26 mouse cellular contexts compared by ENCODE assay signal in the genomic region with DNA sequence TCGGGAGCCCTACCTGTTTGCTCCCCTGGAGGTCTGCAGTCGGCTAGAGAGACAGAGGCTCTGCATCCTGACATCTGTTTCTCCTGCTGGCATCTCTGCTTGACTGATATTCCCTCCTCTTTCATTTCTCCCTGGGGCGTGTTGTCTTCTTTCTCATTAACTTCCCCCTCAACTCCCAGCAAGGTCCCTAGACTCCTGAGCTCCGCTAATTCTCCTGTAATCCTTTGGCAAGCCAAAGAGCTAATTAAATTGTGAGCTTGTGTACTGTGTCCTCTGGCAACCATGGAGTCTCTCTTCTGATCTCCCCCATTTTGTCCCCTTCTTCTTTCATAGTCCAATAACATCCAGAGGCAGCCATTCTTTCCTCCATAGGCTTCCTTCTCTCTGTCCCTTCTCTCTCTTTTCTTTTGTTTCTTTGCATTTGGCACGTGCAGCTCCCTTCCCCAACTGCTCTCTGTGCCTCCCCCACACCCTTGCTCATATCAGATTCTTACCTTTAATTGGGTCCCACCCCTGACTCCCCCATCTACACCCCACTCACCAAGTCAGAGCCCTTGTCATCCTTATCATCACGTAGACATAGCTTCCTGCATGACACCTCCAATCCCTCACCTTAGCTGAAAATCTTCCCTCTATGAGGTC. TPM values are rescaled to one million over a fixed set of nuclear protein-coding genes. Genes with fewer than 3 reads are reported as not detected.
DNase-seq lines count a peak whose midpoint lies in the region; ATAC-seq lines count a peak whose summit lies in the region.
"Had no signal": no experiment of that assay in that cellular context is flagged by ENCODE, and none has a peak within 500 bp of the region (broad histone marks: within the 10 kb centered on the region; RNA-seq: fewer than 3 reads in every experiment).

No protein-coding gene starts in this region.

- H3K9ac ChIP-seq in hindbrain, embryonic 13.5 days = no peak overlapping the region
- no peak overlapping the region for H3K9ac ChIP-seq in midbrain, embryonic 14.5 days (replicated peaks; ENCODE audit: low read length)
- H3K9ac ChIP-seq in midbrain, embryonic 11.5 days (ENCODE audit: low read length) = no peak overlapping the region
- no peak overlapping the region for H3K9ac ChIP-seq in midbrain, embryonic 15.5 days
- H3K9ac ChIP-seq: limb, embryonic 13.5 days; liver, embryonic 12.5 days; midbrain, embryonic 12.5 days had no signal

- ATAC-seq in hindbrain, embryonic 13.5 days (ENCODE audit: low FRiP score) = no peak
- ATAC-seq in midbrain, embryonic 14.5 days (ENCODE audit: low FRiP score, low TSS enrichment) = 0 out of 2 replicates have a peak, but pooled peaks have one; percentile 31
- ATAC-seq in midbrain, embryonic 11.5 days (ENCODE audit: low FRiP score) = no peak
- ATAC-seq in midbrain, embryonic 15.5 days (replicated peaks) = no peak
- ATAC-seq: activated CD4-positive, CD25-positive, alpha-beta regulatory T cell, adult 4 months; forebrain, embryonic 16.5 days; intestine, embryonic 16.5 days; liver, embryonic 12.5 days had no signal

- no peaks in the 10 kb centered on the region for H3K36me3 ChIP-seq in hindbrain, embryonic 13.5 days
- H3K36me3 ChIP-seq in hindbrain, embryonic 10.5 days = no peaks in the 10 kb centered on the region
- no peaks in the 10 kb centered on the region for H3K36me3 ChIP-seq in midbrain, embryonic 14.5 days (ENCODE audit: control insufficient read depth, insufficient read depth, low read length)
- H3K36me3 ChIP-seq in midbrain, embryonic 11.5 days (ENCODE audit: control insufficient read depth, insufficient read depth, low read length) = no peaks in the 10 kb centered on the region
- H3K36me3 ChIP-seq in midbrain, embryonic 15.5 days (replicated peaks) = no peaks in the 10 kb centered on the region
- H3K36me3 ChIP-seq: G1E; limb, embryonic 13.5 days; liver, embryonic 12.5 days; midbrain, embryonic 12.5 days had no signal

- peak overlapping the region; percentile 60; the same call in 1 of the 2 replicates for H3K27ac ChIP-seq in hindbrain, embryonic 13.5 days
- H3K27ac ChIP-seq in hindbrain, embryonic 10.5 days = no peak overlapping the region
- H3K27ac ChIP-seq in midbrain, embryonic 14.5 days (replicated peaks; ENCODE audit: low read depth, low read length) = 0 out of 2 replicates have a peak overlapping the region, but pooled peaks have one; percentile 6
- H3K27ac ChIP-seq in midbrain, embryonic 11.5 days (ENCODE audit: low read depth, low read length) = no peak overlapping the region
- peak overlapping the region; percentile 55 for H3K27ac ChIP-seq in midbrain, embryonic 15.5 days
- H3K27ac ChIP-seq: limb, embryonic 13.5 days; liver, embryonic 12.5 days; midbrain, embryonic 12.5 days had no signal

- H3K4me1 ChIP-seq in hindbrain, embryonic 13.5 days (replicated peaks) = peaks cover 34% of the 10 kb centered on the region
- H3K4me1 ChIP-seq in hindbrain, embryonic 10.5 days (replicated peaks) = peaks cover 16% of the 10 kb centered on the region
- H3K4me1 ChIP-seq in midbrain, embryonic 14.5 days (ENCODE audit: control insufficient read depth, insufficient read depth, low read length) = peaks cover 12% of the 10 kb centered on the region
- H3K4me1 ChIP-seq in midbrain, embryonic 11.5 days (ENCODE audit: control insufficient read depth, insufficient read depth, low read length) = peaks cover 5% of the 10 kb centered on the region
- peaks cover 26% of the 10 kb centered on the region for H3K4me1 ChIP-seq in midbrain, embryonic 15.5 days

- no peaks in the 10 kb centered on the region for H3K9me3 ChIP-seq in hindbrain, embryonic 13.5 days
- no peaks in the 10 kb centered on the region for H3K9me3 ChIP-seq in hindbrain, embryonic 10.5 days
- no peaks in the 10 kb centered on the region for H3K9me3 ChIP-seq in midbrain, embryonic 14.5 days (ENCODE audit: control insufficient read depth, low read length)
- H3K9me3 ChIP-seq in midbrain, embryonic 11.5 days (ENCODE audit: control insufficient read depth, low read length) = no peaks in the 10 kb centered on the region
- H3K9me3 ChIP-seq in midbrain, embryonic 15.5 days = no peaks in the 10 kb centered on the region
- H3K9me3 ChIP-seq: limb, embryonic 13.5 days; midbrain, embryonic 12.5 days had no signal

- H3K4me3 ChIP-seq in hindbrain, embryonic 13.5 days = no peak overlapping the region
- no peak overlapping the region for H3K4me3 ChIP-seq in hindbrain, embryonic 10.5 days
- H3K4me3 ChIP-seq in midbrain, embryonic 14.5 days (replicated peaks; ENCODE audit: low read depth, low read length) = no peak overlapping the region
- no peak overlapping the region for H3K4me3 ChIP-seq in midbrain, embryonic 11.5 days (ENCODE audit: low read depth, low read length)
- H3K4me3 ChIP-seq in midbrain, embryonic 15.5 days = no peak overlapping the region
- H3K4me3 ChIP-seq: limb, embryonic 13.5 days; liver, embryonic 12.5 days; midbrain, embryonic 12.5 days had no signal

- peaks cover 7% of the 10 kb centered on the region; the same call in 1 of the 2 replicates for H3K27me3 ChIP-seq in hindbrain, embryonic 13.5 days
- H3K27me3 ChIP-seq in hindbrain, embryonic 10.5 days (ENCODE audit: insufficient read depth, poor library complexity, severe bottlenecking) = peaks cover 34% of the 10 kb centered on the region
- no peaks in the 10 kb centered on the region for H3K27me3 ChIP-seq in midbrain, embryonic 14.5 days (ENCODE audit: control insufficient read depth, insufficient read depth, low read length)
- peaks cover 11% of the 10 kb centered on the region for H3K27me3 ChIP-seq in midbrain, embryonic 11.5 days (ENCODE audit: control insufficient read depth, insufficient read depth, low read length)
- H3K27me3 ChIP-seq in midbrain, embryonic 15.5 days (replicated peaks) = no peaks in the 10 kb centered on the region

- no peak for DNase-seq in hindbrain, embryonic 10.5 days (ENCODE audit: low spot score)
- peak; percentile 60 for DNase-seq in midbrain, embryonic 14.5 days
- no peak for DNase-seq in midbrain, embryonic 11.5 days (ENCODE audit: low spot score, missing footprints)
- DNase-seq in retina, postnatal 1 day = peak; percentile 64
- no peak for DNase-seq in right cerebral cortex, postnatal 10 days (ENCODE audit: low spot score in 2 of 2)
- DNase-seq: adrenal gland, postnatal 10 days; B cell, adult 2 months; cerebellum, adult 8-10 months; cerebellum, postnatal 36 days; gastrocnemius, postnatal 14 days; heart, adult 11 months; kidney, adult 9 months; kidney, postnatal 25 days; lung, adult 18-20 months; lung, postnatal 10 days; thymus, adult 18-20 months; thymus, postnatal 36 days had no signal

- no peak overlapping the region for H3K4me2 ChIP-seq in hindbrain, embryonic 13.5 days
- peak overlapping the region; percentile 15; the same call in 1 of the 2 replicates for H3K4me2 ChIP-seq in midbrain, embryonic 14.5 days (ENCODE audit: low read length)
- no peak overlapping the region for H3K4me2 ChIP-seq in midbrain, embryonic 11.5 days
- H3K4me2 ChIP-seq in midbrain, embryonic 15.5 days = peak overlapping the region; percentile 3; the same call in 1 of the 2 replicates
- H3K4me2 ChIP-seq: limb, embryonic 13.5 days; liver, embryonic 12.5 days; midbrain, embryonic 12.5 days had no signal

- WGBS in hindbrain, embryonic 13.5 days = 22% methylated on average over 6 of the region's 6 CpGs
- 24% methylated on average over 6 of the region's 6 CpGs for WGBS in hindbrain, embryonic 10.5 days
- WGBS in midbrain, embryonic 14.5 days = 11% methylated on average over 6 of the region's 6 CpGs
- 13% methylated on average over 6 of the region's 6 CpGs for WGBS in midbrain, embryonic 11.5 days
- WGBS in midbrain, embryonic 15.5 days = 9% methylated on average over 6 of the region's 6 CpGs

RNA-seq across cellular contexts. Expression of a gene that starts 5.4 kb away (rescaled TPM):
- 31.2 and 46.2 TPM in 2 replicates for polyA plus RNA-seq in hindbrain, embryonic 13.5 days (2015; fragmentation: Nextera tagmentation; extraction: Ambion mirVana)
- 2.4 and 9.6 TPM in 2 replicates for polyA plus RNA-seq in hindbrain, embryonic 10.5 days (2016; fragmentation: Nextera tagmentation; extraction: Ambion mirVana)
- 95.3 and 152 TPM in 2 replicates for polyA plus RNA-seq in midbrain, embryonic 14.5 days (2014; fragmentation: Nextera tagmentation; extraction: Ambion mirVana)
- 12.3 and 13.1 TPM in 2 replicates for polyA plus RNA-seq in midbrain, embryonic 11.5 days (2014; fragmentation: Nextera tagmentation; extraction: Ambion mirVana)
- polyA plus RNA-seq in midbrain, embryonic 15.5 days (2015; fragmentation: Nextera tagmentation; extraction: Ambion mirVana) = 137 and 138 TPM in 2 replicates
- polyA plus RNA-seq: G1E had no signal

RNA-seq across cellular contexts. Expression of a gene that starts 24.3 kb away (rescaled TPM):
- polyA plus RNA-seq in hindbrain, embryonic 13.5 days (2015; fragmentation: Nextera tagmentation; extraction: Ambion mirVana) = 56.2 and 61.6 TPM in 2 replicates
- polyA plus RNA-seq in hindbrain, embryonic 10.5 days (2016; fragmentation: Nextera tagmentation; extraction: Ambion mirVana) = 55.9 and 56.8 TPM in 2 replicates
- 48.6 and 55.2 TPM in 2 replicates for polyA plus RNA-seq in midbrain, embryonic 14.5 days (2014; fragmentation: Nextera tagmentation; extraction: Ambion mirVana)
- 45.3 and 48.8 TPM in 2 replicates for polyA plus RNA-seq in midbrain, embryonic 11.5 days (2014; fragmentation: Nextera tagmentation; extraction: Ambion mirVana)
- 70.4 and 71.1 TPM in 2 replicates for polyA plus RNA-seq in midbrain, embryonic 15.5 days (2015; fragmentation: Nextera tagmentation; extraction: Ambion mirVana)

RNA-seq across cellular contexts. Expression of a gene that starts 24.4 kb away (rescaled TPM):
- polyA plus RNA-seq in hindbrain, embryonic 13.5 days (2015; fragmentation: Nextera tagmentation; extraction: Ambion mirVana) = 212 and 215 TPM in 2 replicates
- 189 and 220 TPM in 2 replicates for polyA plus RNA-seq in hindbrain, embryonic 10.5 days (2016; fragmentation: Nextera tagmentation; extraction: Ambion mirVana)
- polyA plus RNA-seq in midbrain, embryonic 14.5 days (2014; fragmentation: Nextera tagmentation; extraction: Ambion mirVana) = 212 and 214 TPM in 2 replicates
- polyA plus RNA-seq in midbrain, embryonic 11.5 days (2014; fragmentation: Nextera tagmentation; extraction: Ambion mirVana) = 200 and 204 TPM in 2 replicates
- polyA plus RNA-seq in midbrain, embryonic 15.5 days (2015; fragmentation: Nextera tagmentation; extraction: Ambion mirVana) = 202 and 212 TPM in 2 replicates

RNA-seq across cellular contexts. Expression of a gene that starts 33.3 kb away (rescaled TPM):
- polyA plus RNA-seq in hindbrain, embryonic 13.5 days (2015; fragmentation: Nextera tagmentation; extraction: Ambion mirVana) = 258 and 261 TPM in 2 replicates
- 234 and 244 TPM in 2 replicates for polyA plus RNA-seq in hindbrain, embryonic 10.5 days (2016; fragmentation: Nextera tagmentation; extraction: Ambion mirVana)
- polyA plus RNA-seq in midbrain, embryonic 14.5 days (2014; fragmentation: Nextera tagmentation; extraction: Ambion mirVana) = 280 and 285 TPM in 2 replicates
- polyA plus RNA-seq in midbrain, embryonic 11.5 days (2014; fragmentation: Nextera tagmentation; extraction: Ambion mirVana) = 257 and 260 TPM in 2 replicates
- 242 and 250 TPM in 2 replicates for polyA plus RNA-seq in midbrain, embryonic 15.5 days (2015; fragmentation: Nextera tagmentation; extraction: Ambion mirVana)

RNA-seq across cellular contexts. Expression of a gene that starts 59.9 kb away (rescaled TPM):
- 108 and 121 TPM in 2 replicates for polyA plus RNA-seq in hindbrain, embryonic 13.5 days (2015; fragmentation: Nextera tagmentation; extraction: Ambion mirVana)
- 129 and 141 TPM in 2 replicates for polyA plus RNA-seq in hindbrain, embryonic 10.5 days (2016; fragmentation: Nextera tagmentation; extraction: Ambion mirVana)
- 83.9 and 95.3 TPM in 2 replicates for polyA plus RNA-seq in midbrain, embryonic 14.5 days (2014; fragmentation: Nextera tagmentation; extraction: Ambion mirVana)
- polyA plus RNA-seq in midbrain, embryonic 11.5 days (2014; fragmentation: Nextera tagmentation; extraction: Ambion mirVana) = 99.8 and 103 TPM in 2 replicates
- 123 and 129 TPM in 2 replicates for polyA plus RNA-seq in midbrain, embryonic 15.5 days (2015; fragmentation: Nextera tagmentation; extraction: Ambion mirVana)

Comparison
In these comparisons a context has a peak if more than half of its experiments do, and no peak if none do; other contexts are left out.
1. H3K27ac ChIP-seq: peak in hindbrain, embryonic 13.5 days (single experiment), midbrain, embryonic 14.5 days (single experiment) and midbrain, embryonic 15.5 days (single experiment); none in hindbrain, embryonic 10.5 days (single experiment) and midbrain, embryonic 11.5 days (single experiment).
2. H3K4me2 ChIP-seq: peak in midbrain, embryonic 14.5 days (single experiment) and midbrain, embryonic 15.5 days (single experiment); none in hindbrain, embryonic 13.5 days (single experiment) and midbrain, embryonic 11.5 days (single experiment).
3. DNase-seq: peak in midbrain, embryonic 14.5 days (single experiment) and retina, postnatal 1 day (single experiment); none in hindbrain, embryonic 10.5 days (single experiment), midbrain, embryonic 11.5 days (single experiment) and right cerebral cortex, postnatal 10 days (0 of 2).